Mouse (Mus musculus): ENCODE data around the gene Slc46a2.

Gene Slc46a2

GRCm38 (mm10) chr4:59891723-59892416, 23.0 kb downstream of the Slc46a2 start:
- ATAC-seq (ENCODE audit: low TSS enrichment), result no peak

GRCm38 (mm10) chr4:59890086-59890600, 24.7 kb downstream of the Slc46a2 start:
- no peak for ATAC-seq (ENCODE audit: low TSS enrichment)

GRCm38 (mm10) chr4:59888014-59888413, 26.8 kb downstream of the Slc46a2 start:
- ATAC-seq (ENCODE audit: low TSS enrichment), result no peak

- ATAC-seq (ENCODE audit: low TSS enrichment), result no peak
Measured at GRCm38 (mm10) chr4:59887011-59887410, 27.8 kb downstream of the Slc46a2 start.

GRCm38 (mm10) chr4:59886281-59886680, 28.6 kb downstream of the Slc46a2 start:
- ATAC-seq (ENCODE audit: low TSS enrichment), result no peak

- ATAC-seq (ENCODE audit: low TSS enrichment), result no peak
Measured at GRCm38 (mm10) chr4:59884136-59884696, 30.6 kb downstream of the Slc46a2 start.

GRCm38 (mm10) chr4:59881210-59881609, 33.6 kb downstream of the Slc46a2 start:
- ATAC-seq (ENCODE audit: low TSS enrichment), result no peak

GRCm38 (mm10) chr4:59880725-59881124, 34.1 kb downstream of the Slc46a2 start:
- ATAC-seq (ENCODE audit: low TSS enrichment), result 0 out of 2 replicates have a peak, but pooled peaks have one; percentile 27

GRCm38 (mm10) chr4:59879444-59879843, 35.4 kb downstream of the Slc46a2 start:
- ATAC-seq (ENCODE audit: low TSS enrichment), result peak; percentile 51

GRCm38 (mm10) chr4:59878595-59878994, 36.3 kb downstream of the Slc46a2 start:
- ATAC-seq (ENCODE audit: low TSS enrichment), result no peak

- no peak for ATAC-seq (ENCODE audit: low TSS enrichment)
Measured at GRCm38 (mm10) chr4:59877025-59877424, 37.8 kb downstream of the Slc46a2 start.

GRCm38 (mm10) chr4:59876570-59876969, 38.3 kb downstream of the Slc46a2 start:
- ATAC-seq (ENCODE audit: low TSS enrichment), result no peak

GRCm38 (mm10) chr4:59873830-59874229, 41.0 kb downstream of the Slc46a2 start:
- ATAC-seq (ENCODE audit: low TSS enrichment), result peak; percentile 25; the same call in 1 of the 2 replicates

GRCm38 (mm10) chr4:59873240-59873639, 41.6 kb downstream of the Slc46a2 start:
- no peak for ATAC-seq (ENCODE audit: low TSS enrichment)

GRCm38 (mm10) chr4:59870859-59871591, 43.8 kb downstream of the Slc46a2 start:
- peak; percentile 58 for ATAC-seq (ENCODE audit: low TSS enrichment)

- ATAC-seq (ENCODE audit: low TSS enrichment), result no peak
Measured at GRCm38 (mm10) chr4:59870433-59870832, 44.4 kb downstream of the Slc46a2 start.

- ATAC-seq (ENCODE audit: low TSS enrichment), result no peak
Measured at GRCm38 (mm10) chr4:59869488-59870057, 45.3 kb downstream of the Slc46a2 start.

GRCm38 (mm10) chr4:59868086-59868485, 46.8 kb downstream of the Slc46a2 start:
- ATAC-seq (ENCODE audit: low TSS enrichment), result peak; percentile 76

- ATAC-seq (ENCODE audit: low TSS enrichment), result no peak
Measured at GRCm38 (mm10) chr4:59863869-59864268, 51.0 kb downstream of the Slc46a2 start.

- ATAC-seq (ENCODE audit: low TSS enrichment), result no peak
Measured at GRCm38 (mm10) chr4:59862335-59862734, 52.5 kb downstream of the Slc46a2 start.

- peak; percentile 53 for ATAC-seq (ENCODE audit: low TSS enrichment)
Measured at GRCm38 (mm10) chr4:59861871-59862270, 53.0 kb downstream of the Slc46a2 start.

GRCm38 (mm10) chr4:59860431-59860830, 54.4 kb downstream of the Slc46a2 start:
- ATAC-seq (ENCODE audit: low TSS enrichment), result no peak

All from frontal cortex, adult (tissue).